Mouse (Mus musculus) gastrocnemius, postnatal 25 days (tissue): ENCODE measurements around the gene Slc30a4. TPM values are rescaled to one million over a fixed set of nuclear protein-coding genes. Genes with fewer than 3 reads are reported as not detected.

Experiments used
- microRNA-seq, 2 experiments: library from miRNA; unstranded; fragments of <30 nt; microRNA quantifications; one replicate each; pipeline ENCODE4 v1.2.0; 2021; ENCODE audit warnings: borderline replicate concordance in 2 of 2
- total RNA-seq, 2 experiments: library from RNA; stranded (reverse); gene quantifications; 1 replicate in 1 of 2; 2 replicates in 1 of 2; pipeline ENCODE4 v1.2.3; 2021

Gene Slc30a4
- total RNA-seq, 2 experiments from 2014 or later, result 12.0 to 13.3 TPM

Small RNAs within 50 kb of the gene (microRNA-seq; reads per million reads assigned to microRNA genes)
- gene Mir147, result 0 to 0.79 reads per million in 2 experiments

Other genes with a start within 250 kb of the Slc30a4 start
- gene Gm14085, start 217.7 kb downstream of the Slc30a4 start, total RNA-seq, result under 1 TPM; 0.13 to 0.16 TPM
- gene Gatm, start 91.4 kb downstream of the Slc30a4 start, total RNA-seq, result 10 to 100 TPM in 1 of 2 experiments, 1 to 10 TPM in 1; 9.3 to 12.7 TPM
- not detected for gene AA467197, start 65.7 kb downstream of the Slc30a4 start, total RNA-seq
- gene Bloc1s6, start 35.8 kb upstream of the Slc30a4 start, total RNA-seq, result 10 to 100 TPM; 14.7 to 17.2 TPM
- 10 to 100 TPM; 15.3 to 26.4 TPM for gene Sqor, start 62.6 kb upstream of the Slc30a4 start, total RNA-seq